Mouse (Mus musculus) heart, embryonic 14.5 days (tissue): ENCODE results near the gene Gm49368. TPM values are rescaled to one million over a fixed set of nuclear protein-coding genes. Genes with fewer than 3 reads are reported as not detected.

Source experiments
- ATAC-seq: fragments of 200-750 bp; cut with Nextera tagmentation; 2 replicates; pipeline ENCODE4 v1.8.0; 2017; ENCODE audit warnings: low read depth, moderate TSS enrichment; ENCODE audit not compliant: insufficient number of reproducible peaks, insufficient read depth, low FRiP score
- H3K27ac ChIP-seq, 2 experiments: fragments of 200-500 bp in 1 of 2; fragments of 300-500 bp in 1 of 2; sonication (generic) in 1 of 2; replicated peaks in 1 of 2; 2 replicates each; pipeline ENCODE4 v1.5.1; 2012 to 2014; ENCODE audit warnings: low read depth in 2 of 2, low read length in 2 of 2, control low read depth in 1 of 2, mild to moderate bottlenecking in 1 of 2, mixed read lengths in 1 of 2; ENCODE audit not compliant: control insufficient read depth in 1 of 2, insufficient read depth in 1 of 2
- H3K27me3 ChIP-seq: fragments of 300-500 bp; sonication (generic); 2 replicates; pipeline ENCODE4 v1.6.1; 2014; ENCODE audit warnings: mild to moderate bottlenecking, low read length, control low read depth; ENCODE audit not compliant: control insufficient read depth, insufficient read depth
- H3K36me3 ChIP-seq: fragments of 300-500 bp; sonication (generic); 2 replicates; pipeline ENCODE4 v1.6.1; 2014; ENCODE audit warnings: mild to moderate bottlenecking, control low read depth, low read length, mixed read lengths; ENCODE audit not compliant: control insufficient read depth, insufficient read depth
- H3K4me1 ChIP-seq, 2 experiments: fragments of 200-500 bp in 1 of 2; fragments of 300-500 bp in 1 of 2; sonication (generic) in 1 of 2; 2 replicates each; pipeline ENCODE4 v1.6.1; 2012 to 2014; ENCODE audit warnings: low read length in 2 of 2, control low read depth in 1 of 2, mixed read lengths in 1 of 2; ENCODE audit not compliant: control insufficient read depth in 2 of 2, insufficient read depth in 2 of 2
- H3K4me2 ChIP-seq: fragments of 300-500 bp; sonication (generic); 2 replicates; pipeline ENCODE4 v1.6.1; 2014; ENCODE audit warnings: mild to moderate bottlenecking, low read length
- H3K4me3 ChIP-seq, 2 experiments: fragments of 200-500 bp in 1 of 2; fragments of 300-500 bp in 1 of 2; sonication (generic) in 1 of 2; 2 replicates each; pipeline ENCODE4 v1.5.1; 2012 to 2014; ENCODE audit warnings: low read length in 2 of 2, mild to moderate bottlenecking in 2 of 2, control low read depth in 1 of 2, low read depth in 1 of 2, moderate library complexity in 1 of 2; ENCODE audit not compliant: control insufficient read depth in 1 of 2, insufficient read depth in 1 of 2
- H3K9ac ChIP-seq: fragments of 300-500 bp; sonication (generic); 2 replicates; pipeline ENCODE4 v1.6.1; 2014; ENCODE audit warnings: mild to moderate bottlenecking, low read length
- H3K9me3 ChIP-seq: fragments of 300-500 bp; sonication (generic); 2 replicates; pipeline ENCODE4 v1.6.1; 2016; ENCODE audit warnings: low read length, control low read depth; ENCODE audit not compliant: control insufficient read depth
- WGBS: fragments of 180-500 bp; shearing (Covaris S2); extraction: QIAGEN DNeasy Blood & Tissue Kit; methylation state at CpG from one replicate; pipeline ENCODE4 v1.1.7; 2014; 5-methylcytosine and 5-hydroxymethylcytosine counted together
- polyA plus RNA-seq: library from polyadenylated mRNA; unstranded; fragments of >200 nt; fragmentation: Nextera tagmentation; extraction: Ambion mirVana; gene quantifications from 2 replicates; pipeline ENCODE4 v1.2.1, GENCODE M21; 2014

Gene Gm49368
- polyA plus RNA-seq, 1 experiment from 2014 or later = not detected

GRCm38 (mm10) chr7:128112131-128112530 lies 49.6 kb downstream of the Gm49368 start:
- 84% methylated on average over 11 of the region's 11 CpGs for WGBS
- Histone ChIP-seq H3K27ac (no peak overlapping the region), H3K4me1 (no peaks in the 10 kb centered on the region), H3K4me2 (no peak overlapping the region), H3K27me3 (no peaks in the 10 kb centered on the region), H3K9me3 (no peaks in the 10 kb centered on the region), H3K4me3 (no peak overlapping the region), H3K9ac (no peak overlapping the region), H3K36me3 (no peaks in the 10 kb centered on the region)
- ATAC-seq = no peak

- no peak overlapping the region for H3K4me3 ChIP-seq
- no peaks in the 10 kb centered on the region for H3K9me3 ChIP-seq
- no peaks in the 10 kb centered on the region for H3K4me1 ChIP-seq
- 90% methylated on average over 11 of the region's 11 CpGs for WGBS
- no peak for ATAC-seq
- H3K4me2 ChIP-seq = no peak overlapping the region
- no peak overlapping the region for H3K27ac ChIP-seq
- H3K9ac ChIP-seq = no peak overlapping the region
- no peaks in the 10 kb centered on the region for H3K27me3 ChIP-seq
- H3K36me3 ChIP-seq = no peaks in the 10 kb centered on the region
Measured at GRCm38 (mm10) chr7:128114371-128115105, 52.1 kb downstream of the Gm49368 start.

GRCm38 (mm10) chr7:128115211-128115958 lies 52.9 kb downstream of the Gm49368 start:
- H3K4me2 ChIP-seq = no peak overlapping the region
- H3K36me3 ChIP-seq = no peaks in the 10 kb centered on the region
- no peak overlapping the region for H3K4me3 ChIP-seq
- H3K27me3 ChIP-seq = no peaks in the 10 kb centered on the region
- H3K9me3 ChIP-seq = no peaks in the 10 kb centered on the region
- H3K9ac ChIP-seq = no peak overlapping the region
- ATAC-seq = no peak
- 72% methylated on average over 5 of the region's 5 CpGs for WGBS
- H3K27ac ChIP-seq = no peak overlapping the region
- no peaks in the 10 kb centered on the region for H3K4me1 ChIP-seq

- Histone ChIP-seq H3K4me3 (no peak overlapping the region), H3K9ac (no peak overlapping the region), H3K9me3 (no peaks in the 10 kb centered on the region), H3K27me3 (no peaks in the 10 kb centered on the region), H3K27ac (no peak overlapping the region), H3K4me1 (no peaks in the 10 kb centered on the region), H3K4me2 (no peak overlapping the region), H3K36me3 (no peaks in the 10 kb centered on the region)
- ATAC-seq = no peak
- 95% methylated on average over 5 of the region's 5 CpGs for WGBS
Measured at GRCm38 (mm10) chr7:128116396-128116795, 53.9 kb downstream of the Gm49368 start.

- 78% methylated on average over 6 of the region's 6 CpGs for whole genome bisulfite sequencing
- no peaks in the 10 kb centered on the region for H3K36me3 ChIP-seq
Measured at GRCm38 (mm10) chr7:128119726-128120490, 57.4 kb downstream of the Gm49368 start.

GRCm38 (mm10) chr7:128128741-128129720 lies 66.5 kb downstream of the Gm49368 start, which contains the start of gene Itgax:
TSS of gene Itgax (plus strand) at chr7:128129547.
- Histone ChIP-seq H3K36me3 (no peaks in the 10 kb centered on the region), H3K9me3 (no peaks in the 10 kb centered on the region), H3K4me1 (peaks cover 3 to 8% of the 10 kb centered on the region in 2 experiments), H3K27me3 (no peaks in the 10 kb centered on the region), H3K9ac (no peak within 1 kb of the TSS), H3K4me3 (no peak within 1 kb of the TSS), H3K27ac (no peak within 1 kb of the TSS), H3K4me2 (no peak within 1 kb of the TSS)
- 59% methylated on average over 8 of the region's 8 CpGs for WGBS
- no peak for ATAC-seq

More at GRCm38 (mm10) chr7:128119726-128120490, 57.4 kb downstream of the Gm49368 start:
- H3K9ac ChIP-seq = no peak overlapping the region
- no peaks in the 10 kb centered on the region for H3K4me1 ChIP-seq
- no peak overlapping the region for H3K4me2 ChIP-seq
- no peaks in the 10 kb centered on the region for H3K27me3 ChIP-seq
- no peak overlapping the region for H3K4me3 ChIP-seq
- no peak overlapping the region for H3K27ac ChIP-seq
- ATAC-seq = no peak
- H3K9me3 ChIP-seq = no peaks in the 10 kb centered on the region
